Mouse (Mus musculus) heart, adult 2 months (tissue): Measurements from ENCODE around the gene Myl9.

Experiments
- CTCF ChIP-seq: fragments of 200-600 bp; IDR thresholded peaks from 2 replicates; pipeline ENCODE4 v1.8.1; 2022; ENCODE audit warnings: antibody characterized with exemption, mild to moderate bottlenecking, moderate library complexity
- EP300 ChIP-seq: fragments of 200-500 bp; IDR thresholded peaks from 2 replicates; pipeline ENCODE4 v1.6.1; 2011; ENCODE audit warnings: low read depth, low read length, control low read depth; ENCODE audit not compliant: insufficient read depth
- POLR2A ChIP-seq: fragments of 200-500 bp; IDR thresholded peaks from 2 replicates; pipeline ENCODE4 v1.6.1; 2011; ENCODE audit warnings: mild to moderate bottlenecking, low read depth, low read length, control low read depth; ENCODE audit not compliant: insufficient read depth

DNA sequence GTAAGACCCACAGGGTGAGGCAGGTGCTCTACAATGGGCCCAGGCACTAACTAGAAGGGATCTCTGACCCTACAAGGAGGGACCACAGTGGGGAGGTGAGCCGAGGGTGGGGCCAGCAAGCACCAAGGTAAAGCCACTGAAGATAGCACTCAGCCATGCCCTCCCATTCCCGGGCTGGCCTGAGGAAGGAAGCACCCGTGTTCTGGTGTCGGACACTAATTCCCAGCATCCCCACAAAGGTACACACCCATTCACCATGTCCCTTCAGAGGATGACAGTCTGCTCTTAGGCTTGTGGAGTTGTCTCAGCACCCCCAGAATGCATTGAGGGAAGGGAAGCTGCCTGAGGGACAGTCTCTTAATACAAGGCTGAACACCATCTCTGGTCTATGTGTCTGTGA lies 6.1 kb downstream of the Myl9 start:
- TF ChIP-seq POLR2A (no peak), CTCF (no peak), EP300 (no peak)
